Mouse (Mus musculus) kidney, postnatal 4 days (tissue): ENCODE measurements at regions not wholly inside any gene's neighbourhood (a gene's known extent, or its start where the extent isn't known, plus 50 kb on each side); places are given as distances from the start of the nearest gene placed in this dataset.

Experiments
- DNase-seq, 2 experiments: peaks; one replicate each; pipeline ENCODE4 v3.0.0; 2021; ENCODE audit warnings: mixed read lengths in 2 of 2

DNA sequence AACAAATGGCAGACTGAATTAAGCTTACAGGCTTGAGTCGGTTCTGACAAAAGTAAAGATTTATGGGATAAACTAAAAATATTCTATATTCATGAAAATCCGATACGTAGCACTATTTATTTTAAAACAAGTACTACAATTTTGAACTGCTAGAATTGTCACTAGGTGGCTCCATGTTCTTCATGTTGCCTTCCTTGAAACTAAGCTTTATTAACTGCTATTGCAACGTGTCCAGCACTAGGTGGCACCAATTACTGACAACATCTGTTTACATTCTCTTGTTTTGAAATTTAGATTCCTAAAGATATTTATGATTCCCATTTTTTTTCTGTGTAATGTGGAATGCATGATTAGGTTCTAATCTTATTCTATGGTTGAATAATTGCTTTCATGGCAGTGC is 60.1 kb downstream of the Fam47c start:
- peak in 1 of 2 experiments; percentile 2 for DNase-seq
